Mouse (Mus musculus): ENCODE data around the gene Tmem216.

DNA sequence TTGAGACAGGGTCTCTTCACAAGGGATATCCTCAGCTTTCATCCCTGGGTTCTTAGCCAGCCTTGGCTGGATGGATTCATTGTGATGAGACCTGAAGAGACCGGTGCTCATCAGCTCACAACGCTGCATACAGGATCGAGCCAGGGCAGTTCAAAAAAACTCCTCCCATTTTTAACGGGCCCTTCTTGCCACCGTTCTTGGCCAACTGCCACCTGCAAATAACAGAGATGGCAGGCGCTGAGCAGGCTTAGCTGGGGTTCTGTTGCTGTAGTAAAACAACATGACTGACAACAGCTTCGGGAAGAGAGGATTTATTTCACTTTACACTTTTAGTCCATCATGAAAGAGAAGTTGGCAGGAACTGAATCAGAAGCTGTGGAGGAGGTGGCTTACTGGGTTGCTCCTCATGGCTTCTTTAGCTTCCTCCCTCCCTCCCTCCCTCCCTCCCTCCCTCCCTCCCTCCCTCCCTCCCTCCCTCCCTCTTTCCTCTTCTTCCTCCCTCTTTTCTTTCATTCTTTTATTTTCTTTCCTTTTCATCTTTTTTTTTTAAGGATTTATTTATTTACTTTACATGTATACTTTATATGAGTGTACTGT lies 27.6 kb upstream of the Tmem216 start:
- TF ChIP-seq CTCF (IDR thresholded peaks at IDR 0.05; ENCODE audit: extremely low read depth, insufficient read depth, insufficient read length, insufficient replicate concordance) (no peak), POLR2A (IDR thresholded peaks at IDR 0.05; ENCODE audit: low read depth, low read length) (no peak)
